Mouse (Mus musculus) thymus, adult 18-20 months (tissue): Measurements from ENCODE around the gene Gpkow.
"Not testable (repeated sequence)": the region's sequence is repeated elsewhere in the genome, so short reads cannot be mapped to it uniquely, and the experiment has no call there.

ENCODE experiments used
- DNase-seq, 2 experiments: peaks; one replicate each; pipeline ENCODE4 v3.0.0; 2022; ENCODE audit warnings: mixed read lengths in 2 of 2

The Gpkow gene

DNA sequence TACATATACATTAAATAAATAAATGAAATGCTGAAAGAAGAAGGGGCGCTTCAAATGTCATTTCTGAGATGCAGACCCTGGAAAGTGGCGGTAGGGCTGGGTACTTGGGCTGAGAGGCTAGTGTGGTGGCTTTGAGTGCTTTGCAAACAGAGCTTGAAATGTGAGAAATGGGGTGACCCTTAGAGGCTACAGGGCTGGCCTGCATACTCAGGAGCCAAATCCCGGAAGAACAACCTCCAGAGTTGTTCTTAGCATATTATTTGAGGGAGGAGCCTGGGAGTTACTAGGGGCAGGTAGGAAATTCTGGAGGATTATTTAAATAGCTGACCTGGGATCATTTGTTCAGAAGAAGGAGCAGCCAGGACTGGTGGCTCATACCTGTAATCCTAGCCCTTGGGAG, 6.4 kb upstream of the Gpkow start:
- no peak for DNase-seq

DNA sequence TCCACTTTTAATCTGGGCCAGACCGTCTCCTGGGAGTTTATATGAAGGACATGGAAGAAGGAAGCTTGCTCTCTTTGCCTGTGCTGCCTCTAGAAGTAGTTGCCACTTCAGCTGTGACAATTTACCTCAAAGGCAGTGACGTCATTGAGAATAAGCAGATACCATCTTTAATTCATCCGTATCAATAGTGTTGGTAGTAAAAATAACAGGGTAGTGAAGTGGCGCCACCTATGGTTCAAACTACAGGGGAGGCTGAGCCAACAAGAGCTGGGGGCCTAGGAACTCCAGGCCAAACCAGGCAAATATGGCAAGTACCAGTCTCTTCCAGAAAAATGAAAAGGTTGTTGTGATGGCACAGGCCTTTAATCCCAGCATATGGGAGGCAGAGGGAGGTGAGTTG, 4.1 kb upstream of the Gpkow start:
- no peak for DNase-seq

GRCm38 (mm10) chrX:7696520-7696919, 411 bp upstream of the Gpkow start:
- no peak for DNase-seq

DNA sequence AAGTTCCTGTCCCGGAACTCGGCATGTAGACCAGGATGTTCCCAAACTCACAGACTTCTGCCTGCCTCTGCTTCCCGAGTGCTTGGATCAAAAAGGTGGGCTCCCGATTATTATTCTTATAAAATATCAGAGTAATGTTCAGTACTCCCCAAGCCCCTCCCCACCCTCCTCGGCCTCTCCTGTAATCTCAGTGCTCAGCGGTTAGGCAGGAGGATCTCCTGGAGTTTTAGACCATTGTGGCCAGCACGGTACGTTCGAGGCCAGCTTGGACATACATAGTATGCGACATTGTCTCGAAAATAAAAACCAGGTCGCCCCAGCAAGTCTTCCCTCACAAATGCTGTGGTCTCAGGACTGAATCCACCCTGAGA, 16.8 kb downstream of the Gpkow start:
- DNase-seq, result not testable (repeated sequence)

GRCm38 (mm10) chrX:7714135-7714899, 17.4 kb downstream of the Gpkow start, which contains the start of gene Wdr45:
Wdr45 (plus strand) TSS chrX:7714333.
- DNase-seq, result peak; percentile 80 to 92

DNA sequence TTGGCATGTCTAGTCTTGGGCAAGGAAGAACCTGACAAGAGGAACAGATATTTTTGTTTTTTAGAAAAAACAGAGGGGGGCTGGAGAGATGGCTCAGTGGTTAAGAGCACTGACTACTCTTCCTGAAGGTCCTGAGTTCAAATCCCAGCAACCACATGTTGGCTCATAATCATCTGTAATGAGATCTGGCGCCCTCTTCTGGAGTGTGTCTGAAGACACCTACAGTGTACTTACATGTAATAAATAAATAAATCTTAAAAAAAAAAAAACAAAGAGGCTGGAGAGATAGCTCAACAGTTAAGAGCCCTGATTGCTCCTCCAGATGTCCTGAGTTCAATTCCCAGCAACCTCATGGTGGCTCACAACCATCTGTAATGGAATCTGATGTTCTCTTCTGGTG, 19.1 kb downstream of the Gpkow start:
- not testable (repeated sequence) for DNase-seq

DNA sequence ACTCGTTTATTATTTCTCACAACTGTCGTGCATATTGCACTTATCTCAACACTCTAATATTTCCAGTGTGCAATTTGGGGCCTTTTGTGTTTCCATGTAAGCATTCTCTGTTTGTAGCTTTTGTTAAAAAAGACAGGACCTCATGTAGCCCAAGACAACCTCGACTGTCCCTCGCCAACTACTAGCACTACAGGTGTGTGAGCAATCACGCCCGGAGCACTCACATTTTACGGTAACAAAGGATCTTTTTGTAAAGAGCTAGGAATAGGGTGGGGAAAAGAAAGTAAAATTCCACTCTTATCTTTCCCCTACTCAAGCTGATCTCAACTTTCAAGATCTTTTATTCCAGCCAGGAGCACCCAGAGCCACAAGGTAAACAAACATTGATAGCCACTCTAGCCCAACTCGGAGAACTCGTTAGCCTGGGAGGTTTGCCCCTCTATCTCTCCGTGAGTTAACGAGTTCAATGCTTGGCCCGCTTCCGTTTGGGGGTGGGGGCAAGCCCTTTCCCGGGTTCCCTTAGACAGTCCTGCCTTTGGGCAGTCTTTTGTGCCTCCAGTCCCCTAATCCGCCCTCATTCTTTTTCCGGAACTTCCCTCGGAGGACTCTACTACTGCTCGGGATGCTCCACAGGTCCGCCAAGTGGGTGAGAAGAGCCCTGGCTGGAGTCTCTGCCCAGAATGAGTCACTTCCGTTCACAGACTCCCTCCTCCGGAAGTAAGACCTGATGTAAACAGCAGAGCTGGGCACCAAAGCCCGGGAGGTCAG, 24.8 kb downstream of the Gpkow start, which contains the start of gene Gm45208:
Gene Gm45208 (plus strand): TSS at position 732 of the 768 bp plus-strand sequence.
- peak; percentile 25 to 42 for DNase-seq

- peak in 1 of 2 experiments; percentile 57 for DNase-seq
These were observed 25.3 kb downstream of the Gpkow start for GRCm38 (mm10) chrX:7722282-7722611.

- no peak for DNase-seq
These were observed 25.8 kb downstream of the Gpkow start for GRCm38 (mm10) chrX:7722691-7723090.

DNA sequence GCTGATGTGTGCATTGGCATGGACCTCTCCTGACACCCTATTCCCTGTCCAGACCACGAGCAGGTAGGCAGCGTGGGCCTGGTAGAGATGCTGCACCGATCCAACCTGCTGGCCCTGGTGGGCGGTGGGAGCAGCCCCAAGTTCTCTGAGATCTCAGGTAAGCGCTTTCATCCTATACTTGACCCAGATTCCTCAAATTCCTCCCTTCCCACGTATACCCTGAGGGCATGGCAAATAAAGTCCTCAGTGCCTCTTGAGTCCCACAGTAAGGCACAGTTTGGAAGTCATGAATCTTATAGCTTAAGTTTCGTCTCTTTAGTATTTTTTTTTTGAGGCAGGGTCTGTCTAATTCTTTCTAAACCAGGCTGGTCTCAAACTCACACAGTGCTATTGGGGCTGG, 27.2 kb downstream of the Gpkow start:
- DNase-seq, result no peak

DNA sequence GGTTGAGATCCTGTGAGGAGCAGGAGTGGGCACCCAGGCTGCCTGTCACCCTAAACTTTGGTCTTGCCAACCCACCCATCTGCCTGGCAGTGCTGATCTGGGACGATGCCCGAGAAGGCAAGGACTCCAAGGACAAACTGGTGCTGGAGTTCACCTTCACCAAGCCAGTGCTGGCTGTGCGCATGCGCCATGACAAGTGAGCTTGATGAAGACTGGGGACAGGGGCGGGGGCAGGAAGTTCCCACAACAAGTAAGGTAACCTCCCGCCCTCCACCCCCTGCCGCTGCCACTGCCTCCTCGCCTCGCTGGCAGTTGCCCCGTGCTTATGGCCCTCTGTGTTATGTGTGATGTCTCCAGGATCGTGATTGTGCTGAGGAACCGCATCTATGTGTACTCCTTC, 28.9 kb downstream of the Gpkow start:
- no peak for DNase-seq

DNA sequence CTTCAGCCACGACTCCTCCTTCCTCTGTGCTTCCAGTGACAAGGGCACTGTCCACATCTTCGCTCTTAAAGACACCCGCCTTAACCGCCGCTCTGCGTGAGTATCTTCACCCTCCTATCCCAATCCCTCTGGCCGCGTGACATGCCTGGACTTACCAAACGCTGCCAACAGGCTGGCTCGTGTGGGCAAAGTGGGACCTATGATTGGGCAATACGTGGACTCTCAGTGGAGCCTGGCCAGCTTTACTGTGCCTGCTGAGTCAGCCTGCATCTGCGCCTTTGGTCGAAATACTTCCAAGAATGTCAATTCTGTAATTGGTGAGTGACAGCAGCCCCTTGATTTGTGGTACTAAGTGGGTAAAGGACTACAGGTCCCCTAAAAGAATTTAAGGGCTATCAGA, 30.2 kb downstream of the Gpkow start:
- DNase-seq, result no peak

DNA sequence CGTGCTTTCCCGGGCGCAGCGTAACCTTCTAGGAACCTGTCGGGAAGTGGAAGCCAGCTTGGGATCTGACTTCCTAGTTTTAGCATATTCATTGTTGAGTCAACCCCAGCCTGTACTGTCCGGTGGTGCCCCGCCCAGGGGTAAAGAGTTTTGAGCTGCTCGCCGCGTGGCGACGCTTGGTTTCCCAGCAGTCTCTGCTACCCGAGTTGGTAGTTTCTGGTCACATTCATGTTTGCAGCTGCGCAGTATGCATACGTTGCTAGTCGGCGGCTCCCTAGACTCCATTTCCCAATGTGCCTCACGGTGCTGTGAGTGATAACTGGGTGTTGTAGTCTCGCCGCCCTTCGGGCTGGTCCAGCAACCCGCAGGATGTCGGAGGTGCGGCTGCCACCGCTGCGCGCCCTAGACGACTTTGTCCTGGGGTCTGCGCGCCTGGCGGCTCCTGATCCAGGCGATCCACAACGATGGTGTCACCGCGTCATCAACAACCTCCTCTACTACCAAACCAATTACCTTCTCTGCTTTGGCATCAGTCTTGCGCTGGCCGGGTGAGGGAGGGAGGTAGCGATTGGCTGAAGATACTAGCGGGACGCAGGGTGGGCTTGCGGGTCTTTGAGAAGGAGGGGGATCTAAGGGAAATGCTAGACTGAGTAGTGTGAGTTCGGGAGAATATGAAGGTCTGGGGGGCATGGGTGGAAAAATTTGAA, 31.4 kb downstream of the Gpkow start, which contains the start of gene Praf2:
Gene Praf2 (plus strand): TSS at position 225 of the 707 bp plus-strand sequence.
- DNase-seq, result peak; percentile 60 to 69

GRCm38 (mm10) chrX:7728922-7729265, 32.0 kb downstream of the Gpkow start:
- DNase-seq, result no peak

DNA sequence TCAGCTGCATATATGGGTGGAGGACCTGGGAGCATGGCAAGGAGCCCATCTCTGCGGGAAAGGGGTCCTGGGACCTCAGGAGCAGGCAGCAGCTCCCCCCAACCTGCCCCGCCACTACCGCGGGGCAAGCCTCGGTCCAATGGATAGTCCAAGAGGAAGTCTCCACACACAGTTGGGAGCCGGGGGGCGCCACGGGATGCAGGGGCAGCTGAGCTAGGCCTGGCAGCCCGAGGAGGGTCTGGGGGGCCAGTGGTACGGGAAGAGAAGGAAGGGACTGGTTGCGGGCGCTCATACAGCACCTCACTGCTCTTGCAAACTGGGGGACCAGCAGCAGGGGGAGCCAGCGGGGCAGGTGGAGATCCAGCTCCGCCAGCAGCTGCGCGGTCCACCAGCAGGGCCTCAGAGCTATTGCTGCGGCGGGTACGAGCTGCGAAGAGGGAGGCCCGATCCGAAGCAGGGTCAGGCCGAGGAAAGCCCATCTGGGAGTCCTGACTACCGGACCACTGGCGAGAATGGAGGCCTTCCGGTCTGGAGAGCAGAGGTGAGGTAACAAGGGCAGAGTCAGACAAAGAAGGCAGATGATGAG, 36.7 kb downstream of the Gpkow start:
- peak; percentile 52 to 53 for DNase-seq

- no peak for DNase-seq
These were observed 42.6 kb downstream of the Gpkow start for GRCm38 (mm10) chrX:7739336-7740081.

GRCm38 (mm10) chrX:7740082-7740819, 43.3 kb downstream of the Gpkow start:
- no peak for DNase-seq

DNA sequence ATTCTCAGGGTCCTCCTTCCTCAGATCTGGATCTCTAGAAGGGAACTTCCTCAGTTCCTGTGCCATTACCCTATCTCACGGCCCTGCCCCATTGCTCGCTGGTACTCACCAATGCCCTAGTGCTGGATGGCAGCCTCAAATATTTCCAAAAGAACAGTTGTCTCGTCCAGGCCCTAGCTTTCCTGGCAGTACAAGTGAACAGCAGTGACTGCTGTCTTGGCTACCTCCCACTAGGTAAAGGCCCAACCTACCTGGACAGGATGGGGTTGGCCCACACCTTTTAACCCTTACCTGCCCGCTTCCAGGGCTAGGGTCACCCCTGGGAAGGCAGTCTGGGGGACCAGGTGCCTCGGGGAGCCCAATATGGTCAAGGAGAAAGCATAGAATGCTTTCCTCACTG, 44.2 kb downstream of the Gpkow start:
- DNase-seq, result no peak

GRCm38 (mm10) chrX:7743470-7743869, 46.5 kb downstream of the Gpkow start:
- DNase-seq, result no peak

DNA sequence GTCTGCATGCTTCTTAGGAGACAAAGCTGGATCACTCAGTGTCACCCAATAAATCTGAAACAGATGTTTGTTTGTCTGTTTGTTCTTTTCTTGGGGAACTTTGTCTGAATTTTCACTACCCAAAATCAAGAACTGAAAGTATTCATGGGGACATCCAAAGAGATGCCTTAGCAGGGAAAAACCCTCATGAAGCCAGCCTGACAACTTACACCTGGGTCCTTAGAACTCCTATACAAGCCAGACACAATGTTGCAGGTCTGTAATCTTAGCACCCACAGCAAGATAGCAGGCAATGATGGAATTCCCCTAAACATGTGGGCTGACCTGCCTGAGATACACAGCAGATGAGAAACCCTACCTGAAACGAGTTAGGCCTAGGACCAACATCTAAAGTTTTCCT, 48.0 kb downstream of the Gpkow start:
- DNase-seq, result no peak

GRCm38 (mm10) chrX:7745429-7745828, 48.5 kb downstream of the Gpkow start:
- DNase-seq, result no peak
